Mouse (Mus musculus) limb, embryonic 15.5 days (tissue): ENCODE results near the gene Slc9a1. TPM values are rescaled to one million over a fixed set of nuclear protein-coding genes. Genes with fewer than 3 reads are reported as not detected.

Experiments used
- ATAC-seq: fragments of 200-750 bp; cut with Nextera tagmentation; 2 replicates; pipeline ENCODE4 v1.8.0; 2017; ENCODE audit warnings: low read depth, moderate TSS enrichment; ENCODE audit not compliant: insufficient number of reproducible peaks, low FRiP score, low TSS enrichment
- H3K27ac ChIP-seq: fragments of 300-500 bp; sonication (generic); 2 replicates; pipeline ENCODE4 v1.5.1; 2015; ENCODE audit warnings: moderate library complexity, mild to moderate bottlenecking, inconsistent platforms
- H3K27me3 ChIP-seq: fragments of 300-500 bp; sonication (generic); 2 replicates; pipeline ENCODE4 v1.6.1; 2015; ENCODE audit warnings: inconsistent platforms
- H3K36me3 ChIP-seq: fragments of 300-500 bp; sonication (generic); 2 replicates; pipeline ENCODE4 v1.6.1; 2015; ENCODE audit warnings: inconsistent platforms
- H3K4me1 ChIP-seq: fragments of 300-500 bp; sonication (generic); 2 replicates; pipeline ENCODE4 v1.6.1; 2015; ENCODE audit warnings: inconsistent platforms
- H3K4me2 ChIP-seq: fragments of 300-500 bp; sonication (generic); 2 replicates; pipeline ENCODE4 v1.6.1; 2015; ENCODE audit warnings: mild to moderate bottlenecking, inconsistent platforms
- H3K4me3 ChIP-seq: fragments of 300-500 bp; sonication (generic); 2 replicates; pipeline ENCODE4 v1.5.1; 2015; ENCODE audit warnings: mild to moderate bottlenecking, inconsistent platforms
- H3K9ac ChIP-seq: fragments of 300-500 bp; sonication (generic); 2 replicates; pipeline ENCODE4 v1.6.1; 2015; ENCODE audit warnings: inconsistent platforms
- H3K9me3 ChIP-seq: fragments of 300-500 bp; sonication (generic); 2 replicates; pipeline ENCODE4 v1.6.1; 2016; ENCODE audit warnings: inconsistent platforms
- WGBS: fragments of 180-500 bp; shearing (Covaris S2); methylation state at CpG from one replicate; pipeline ENCODE4 v1.1.7; 2015; 5-methylcytosine and 5-hydroxymethylcytosine counted together
- polyA plus RNA-seq: library from polyadenylated mRNA; unstranded; fragments of >200 nt; fragmentation: Nextera tagmentation; extraction: Ambion mirVana; gene quantifications from 2 replicates; pipeline ENCODE4 v1.2.1, GENCODE M21; 2015

Slc9a1 gene
- polyA plus RNA-seq, 1 experiment from 2014 or later: 10.1 TPM

GRCm38 (mm10) chr4:133423108-133423507, 53.6 kb downstream of the Slc9a1 start:
- no peak overlapping the region for H3K4me2 ChIP-seq
- no peak overlapping the region for H3K27ac ChIP-seq
- H3K4me1 ChIP-seq: 0 out of 2 replicates have a peak, but pooled peaks cover 8% of the 10 kb centered on the region
- 42% methylated on average over 6 of the region's 6 CpGs for WGBS
- no peak for ATAC-seq
- H3K9ac ChIP-seq: no peak overlapping the region
- no peaks in the 10 kb centered on the region for H3K27me3 ChIP-seq
- H3K36me3 ChIP-seq: peaks cover 50% of the 10 kb centered on the region
- H3K9me3 ChIP-seq: no peaks in the 10 kb centered on the region
- H3K4me3 ChIP-seq: no peak overlapping the region

DNA sequence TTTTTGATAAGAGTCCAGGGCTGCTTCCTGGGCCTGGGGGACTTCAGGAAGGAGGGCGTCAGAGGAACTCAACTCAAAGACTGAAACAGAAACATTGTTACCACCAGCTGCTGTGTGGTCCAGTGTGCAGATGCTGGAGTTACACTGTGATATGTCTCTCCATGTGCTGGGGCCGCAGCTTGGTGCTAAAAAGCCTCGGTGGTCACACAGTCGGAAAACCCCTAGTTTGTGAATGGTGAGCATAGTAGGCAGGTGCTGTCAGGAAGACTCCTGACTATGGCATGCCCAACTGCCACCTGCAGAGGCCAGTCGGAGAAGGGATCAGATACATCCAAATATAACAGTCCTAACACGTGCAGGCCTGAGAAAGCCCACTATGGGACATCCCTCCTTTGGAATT, 54.2 kb downstream of the Slc9a1 start:
- Histone ChIP-seq H3K9me3 (no peaks in the 10 kb centered on the region), H3K4me3 (no peak overlapping the region), H3K36me3 (peaks cover 44% of the 10 kb centered on the region), H3K4me1 (0 out of 2 replicates have a peak, but pooled peaks cover 8% of the 10 kb centered on the region), H3K27ac (peak overlapping the region; percentile 17; the same call in 1 of the 2 replicates), H3K4me2 (no peak overlapping the region), H3K27me3 (no peaks in the 10 kb centered on the region), H3K9ac (no peak overlapping the region)
- ATAC-seq: no peak
- 81% methylated on average over 6 of the region's 6 CpGs for WGBS

GRCm38 (mm10) chr4:133424100-133424499, 54.6 kb downstream of the Slc9a1 start:
- Histone ChIP-seq H3K27ac (no peak overlapping the region), H3K4me2 (no peak overlapping the region), H3K4me1 (0 out of 2 replicates have a peak, but pooled peaks cover 8% of the 10 kb centered on the region), H3K27me3 (no peaks in the 10 kb centered on the region), H3K9me3 (no peaks in the 10 kb centered on the region), H3K36me3 (peaks cover 42% of the 10 kb centered on the region), H3K9ac (no peak overlapping the region), H3K4me3 (no peak overlapping the region)
- ATAC-seq: no peak
- WGBS: 24% methylated on average over 4 of the region's 4 CpGs

DNA sequence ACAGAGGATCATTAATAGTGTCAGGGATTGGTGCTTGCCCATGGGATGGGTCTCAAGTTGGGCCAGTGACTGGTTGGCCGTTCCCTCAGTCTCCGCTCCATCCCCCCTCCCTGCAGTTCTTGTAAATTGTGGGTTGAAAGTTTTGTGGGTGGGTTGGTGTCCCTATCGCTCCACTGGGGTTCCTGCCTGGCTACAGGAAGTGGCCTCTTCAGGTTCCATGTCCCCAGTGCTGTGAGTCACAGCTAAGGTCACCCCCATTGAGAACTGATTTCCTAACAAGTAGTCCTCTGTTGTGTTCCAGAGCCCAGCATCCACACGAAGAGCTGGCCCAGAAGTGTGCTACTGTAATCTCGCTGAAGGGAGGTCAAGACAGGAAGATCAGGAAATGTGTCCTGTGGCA, 56.6 kb downstream of the Slc9a1 start:
- H3K4me3 ChIP-seq: no peak overlapping the region
- 69% methylated on average over 5 of the region's 5 CpGs for WGBS
- peaks cover 24% of the 10 kb centered on the region for H3K36me3 ChIP-seq
- no peak for ATAC-seq
- H3K27ac ChIP-seq: no peak overlapping the region
- no peaks in the 10 kb centered on the region for H3K9me3 ChIP-seq
- H3K4me1 ChIP-seq: 0 out of 2 replicates have a peak, but pooled peaks cover 8% of the 10 kb centered on the region
- H3K9ac ChIP-seq: no peak overlapping the region
- no peaks in the 10 kb centered on the region for H3K27me3 ChIP-seq
- no peak overlapping the region for H3K4me2 ChIP-seq

DNA sequence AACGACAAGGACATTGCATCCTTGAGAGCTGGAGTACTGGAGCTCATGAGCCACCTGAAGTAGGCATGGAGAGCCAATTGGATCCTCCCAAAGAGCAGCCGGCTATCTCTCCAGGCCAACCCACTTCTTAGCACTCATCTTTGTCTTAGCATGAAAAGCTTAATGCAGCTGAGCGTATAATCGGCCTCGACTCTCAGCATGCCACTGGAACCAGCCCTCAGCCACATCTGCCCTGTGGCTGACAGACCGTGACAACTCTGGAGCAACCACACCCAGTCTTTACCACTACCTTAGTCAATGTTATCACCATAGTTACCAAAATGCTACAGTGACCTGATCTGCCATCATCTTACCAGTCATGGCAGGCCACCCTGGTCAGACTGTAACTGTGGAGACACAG, 62.0 kb downstream of the Slc9a1 start:
- Histone ChIP-seq H3K27me3 (no peaks in the 10 kb centered on the region), H3K4me1 (peaks cover 14% of the 10 kb centered on the region; the same call in 1 of the 2 replicates), H3K9ac (no peak overlapping the region), H3K27ac (no peak overlapping the region), H3K4me3 (no peak overlapping the region), H3K9me3 (no peaks in the 10 kb centered on the region), H3K4me2 (no peak overlapping the region), H3K36me3 (no peaks in the 10 kb centered on the region)
- no peak for ATAC-seq
- 82% methylated on average over 6 of the region's 6 CpGs for WGBS

DNA sequence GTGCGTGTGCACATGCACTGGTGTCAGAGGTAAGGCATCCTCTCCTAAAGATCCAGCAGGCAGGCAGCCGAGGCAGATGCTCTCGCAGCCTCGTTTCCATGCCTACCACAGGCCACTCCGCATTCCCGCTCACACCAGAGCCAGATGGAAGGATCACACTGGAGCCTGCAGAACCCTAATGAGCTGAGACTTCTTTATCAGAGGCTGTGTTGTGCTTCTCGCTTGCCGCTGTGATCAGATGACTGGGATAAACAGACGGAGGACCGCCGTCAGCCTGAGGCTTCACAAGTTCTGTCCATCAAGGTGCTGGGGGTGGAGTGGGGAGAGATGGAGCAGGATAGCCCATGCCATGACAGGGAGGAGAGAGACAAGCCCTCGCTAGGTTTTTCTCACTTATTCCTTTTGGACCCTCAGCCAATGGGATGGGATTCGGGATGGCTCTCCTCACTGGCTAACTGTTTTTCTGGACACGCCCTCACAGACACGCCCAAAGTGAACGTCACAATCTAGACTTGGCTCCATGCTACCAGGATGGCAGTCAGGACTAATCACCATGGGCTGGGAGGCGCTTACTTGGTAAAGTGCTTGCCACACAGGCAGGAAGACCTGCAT, 63.2 kb downstream of the Slc9a1 start:
- no peaks in the 10 kb centered on the region for H3K9me3 ChIP-seq
- H3K9ac ChIP-seq: no peak overlapping the region
- no peaks in the 10 kb centered on the region for H3K27me3 ChIP-seq
- no peak overlapping the region for H3K27ac ChIP-seq
- H3K4me2 ChIP-seq: 0 out of 2 replicates have a peak overlapping the region, but pooled peaks have one; percentile 8
- no peaks in the 10 kb centered on the region for H3K36me3 ChIP-seq
- WGBS: 22% methylated on average over 17 of the region's 17 CpGs
- no peak for ATAC-seq
- peaks cover 6% of the 10 kb centered on the region; the same call in 1 of the 2 replicates for H3K4me1 ChIP-seq
- H3K4me3 ChIP-seq: no peak overlapping the region

DNA sequence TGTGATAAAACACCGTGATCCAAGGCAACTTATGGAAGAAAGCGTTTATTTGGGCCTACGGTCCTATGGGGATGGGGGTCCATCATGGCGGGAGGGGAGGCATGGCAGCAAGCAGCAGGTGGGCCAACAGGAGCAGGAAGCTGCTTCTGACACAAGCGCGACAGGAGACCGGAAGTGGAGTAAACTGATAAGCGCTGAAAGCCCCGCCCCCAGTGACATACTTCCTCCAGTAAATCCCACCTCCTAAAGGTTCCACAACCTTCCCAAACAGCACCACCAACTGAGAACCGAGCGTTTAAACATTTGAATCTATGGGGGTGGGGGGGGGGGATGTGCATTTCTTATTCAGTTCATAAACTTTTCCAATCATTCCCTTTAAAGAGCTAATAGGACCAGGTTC, 66.4 kb downstream of the Slc9a1 start:
- Histone ChIP-seq H3K4me3 (no peak overlapping the region), H3K4me1 (peaks cover 26% of the 10 kb centered on the region), H3K27ac (no peak overlapping the region), H3K9me3 (no peaks in the 10 kb centered on the region), H3K9ac (no peak overlapping the region), H3K36me3 (no peaks in the 10 kb centered on the region), H3K27me3 (no peaks in the 10 kb centered on the region), H3K4me2 (no peak overlapping the region)
- ATAC-seq: no peak
- WGBS: 90% methylated on average over 11 of the region's 11 CpGs

DNA sequence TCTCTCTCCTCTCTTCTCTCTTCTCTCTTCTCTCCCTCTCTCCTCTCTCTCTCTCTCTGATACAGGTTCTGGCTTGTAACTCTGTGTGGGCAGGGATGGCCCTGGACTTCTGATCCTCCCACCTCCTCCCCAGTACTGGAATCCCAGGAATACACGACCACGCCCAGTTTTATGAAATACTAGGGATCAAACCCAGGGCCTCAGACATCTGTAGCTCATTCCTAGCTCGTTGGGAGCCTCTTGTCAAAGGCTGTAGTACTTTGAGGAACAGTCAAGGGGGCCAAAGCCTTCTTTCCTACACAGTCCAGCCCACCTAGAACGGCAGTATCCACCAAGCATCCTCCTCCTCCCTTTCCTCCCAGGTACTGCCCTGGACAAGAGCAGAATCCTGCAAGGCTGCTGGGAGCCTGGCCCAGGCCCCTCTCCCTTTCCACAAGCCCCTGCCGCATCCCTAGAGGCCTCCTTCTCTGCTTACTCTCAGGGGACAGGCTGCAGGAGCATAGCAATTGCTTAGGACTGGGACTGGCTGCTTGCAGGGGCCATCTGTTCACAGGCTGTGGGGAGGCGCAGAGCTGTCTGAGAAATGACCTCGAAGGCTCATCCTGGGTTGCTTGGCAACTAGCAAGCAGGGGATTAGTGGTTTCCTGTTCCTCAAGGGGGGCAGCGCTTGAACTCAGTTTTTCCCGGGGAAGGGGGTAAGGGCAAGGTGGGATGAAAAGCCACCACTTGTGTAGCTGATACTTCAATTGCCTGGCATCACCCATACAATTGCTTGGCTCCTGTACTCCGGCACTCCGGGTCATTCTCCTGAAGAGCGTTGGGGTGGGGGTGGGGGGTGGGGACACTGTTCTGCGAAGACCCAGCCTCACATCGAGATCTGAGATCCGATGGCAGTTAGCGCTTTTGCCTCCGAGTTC, 70.2 kb downstream of the Slc9a1 start:
- 3% methylated on average over 17 of the region's 17 CpGs for WGBS
- ATAC-seq: peak; percentile 77
- Histone ChIP-seq H3K36me3 (no peaks in the 10 kb centered on the region), H3K9ac (0 out of 2 replicates have a peak overlapping the region, but pooled peaks have one; percentile 7), H3K9me3 (no peaks in the 10 kb centered on the region), H3K4me3 (no peak overlapping the region; the same call in 1 of the 2 replicates), H3K27me3 (no peaks in the 10 kb centered on the region), H3K27ac (peak overlapping the region; percentile 85), H3K4me1 (peaks cover 36% of the 10 kb centered on the region), H3K4me2 (peak overlapping the region; percentile 37)

- 4% methylated on average over 6 of the region's 6 CpGs for WGBS
- Histone ChIP-seq H3K4me3 (no peak overlapping the region; the same call in 1 of the 2 replicates), H3K4me2 (peak overlapping the region; percentile 37), H3K27ac (peak overlapping the region; percentile 85), H3K9ac (no peak overlapping the region), H3K27me3 (no peaks in the 10 kb centered on the region), H3K4me1 (peaks cover 37% of the 10 kb centered on the region), H3K36me3 (no peaks in the 10 kb centered on the region), H3K9me3 (no peaks in the 10 kb centered on the region)
- no peak for ATAC-seq
These were observed 70.9 kb downstream of the Slc9a1 start for GRCm38 (mm10) chr4:133440377-133440795.

DNA sequence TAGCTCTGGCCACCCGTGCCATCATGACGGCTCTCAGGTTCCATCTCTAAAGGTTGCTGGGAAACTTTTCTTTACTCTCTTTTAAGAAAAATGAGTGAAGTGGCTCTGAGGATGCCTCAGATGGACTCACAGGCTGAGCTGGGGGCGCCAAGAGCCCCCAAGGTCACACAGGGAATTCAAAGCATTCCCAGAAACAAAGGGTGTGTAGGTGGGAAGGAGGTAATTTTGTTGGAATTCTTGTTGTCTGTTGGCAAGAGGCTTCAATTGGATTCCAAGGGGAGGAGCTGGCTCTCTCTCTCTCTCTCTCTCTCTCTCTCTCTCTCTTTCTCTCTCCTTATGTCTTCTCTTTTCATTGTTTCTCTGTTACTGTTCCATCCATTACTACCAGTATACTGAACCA, 72.7 kb downstream of the Slc9a1 start:
- H3K27me3 ChIP-seq: no peaks in the 10 kb centered on the region
- peak overlapping the region; percentile 65 for H3K27ac ChIP-seq
- no peak overlapping the region for H3K4me2 ChIP-seq

GRCm38 (mm10) chr4:133443085-133443484, 73.6 kb downstream of the Slc9a1 start:
- no peaks in the 10 kb centered on the region for H3K27me3 ChIP-seq
- H3K4me3 ChIP-seq: no peak overlapping the region
- H3K36me3 ChIP-seq: no peaks in the 10 kb centered on the region
- H3K9ac ChIP-seq: no peak overlapping the region
- WGBS: 58% methylated on average over 5 of the region's 5 CpGs
- no peak overlapping the region for H3K4me2 ChIP-seq
- ATAC-seq: peak; percentile 37; the same call in 1 of the 2 replicates
- peak overlapping the region; percentile 65 for H3K27ac ChIP-seq
- H3K9me3 ChIP-seq: no peaks in the 10 kb centered on the region
- peaks cover 36% of the 10 kb centered on the region for H3K4me1 ChIP-seq

More for the DNA sequence above, 72.7 kb downstream of the Slc9a1 start:
- Histone ChIP-seq H3K4me1 (peaks cover 38% of the 10 kb centered on the region), H3K36me3 (no peaks in the 10 kb centered on the region), H3K9ac (no peak overlapping the region), H3K4me3 (no peak overlapping the region), H3K9me3 (no peaks in the 10 kb centered on the region)
- 43% methylated on average over 3 of the region's 3 CpGs for WGBS
- ATAC-seq: no peak

DNA sequence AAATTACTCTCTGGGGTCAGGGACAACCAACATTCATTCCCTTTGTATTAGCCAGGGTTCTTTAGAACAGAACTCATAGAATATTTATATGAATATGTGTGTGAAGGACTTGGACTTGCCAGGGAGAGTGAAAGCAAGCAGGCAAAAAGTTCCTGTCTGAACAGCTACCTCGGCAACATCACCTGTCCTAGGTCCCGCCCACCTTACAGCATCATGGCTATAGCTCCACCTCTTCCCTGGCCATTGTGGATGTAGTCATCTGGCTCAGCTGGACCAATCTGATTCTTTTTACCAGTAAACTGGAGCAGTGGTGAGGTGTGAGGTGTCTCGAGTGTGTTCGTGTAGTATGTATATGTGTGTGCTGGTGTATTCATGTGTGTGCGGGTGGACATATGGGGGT, 76.2 kb downstream of the Slc9a1 start:
- no peaks in the 10 kb centered on the region for H3K27me3 ChIP-seq
- no peak overlapping the region for H3K4me2 ChIP-seq
- no peaks in the 10 kb centered on the region for H3K36me3 ChIP-seq
- H3K4me1 ChIP-seq: peaks cover 34% of the 10 kb centered on the region
- H3K9me3 ChIP-seq: no peaks in the 10 kb centered on the region
- H3K4me3 ChIP-seq: no peak overlapping the region
- 90% methylated on average over 5 of the region's 5 CpGs for WGBS
- H3K9ac ChIP-seq: no peak overlapping the region
- no peak for ATAC-seq
- H3K27ac ChIP-seq: no peak overlapping the region
